Mouse (Mus musculus): Measurements from ENCODE around the gene Dph5. TPM values are rescaled to one million over a fixed set of nuclear protein-coding genes. Genes with fewer than 3 reads are reported as not detected.

The Dph5 gene
- polyA plus RNA-seq, 1 experiment = 0.12 TPM

GRCm38 (mm10) chr3:115924401-115925190, 37.0 kb downstream of the Dph5 start:
- H3K9me3 ChIP-seq (ENCODE audit: control insufficient read depth, low read length) = no peaks in the 10 kb centered on the region
- no peaks in the 10 kb centered on the region for H3K27me3 ChIP-seq (ENCODE audit: control insufficient read depth)
- no peak overlapping the region for H3K4me3 ChIP-seq (replicated peaks)
- no peaks in the 10 kb centered on the region for H3K4me1 ChIP-seq (ENCODE audit: control insufficient read depth)
- TF ChIP-seq TAL1 (IDR thresholded peaks at IDR 0.05; ENCODE audit: low read length) = no peak
- no peak for TF ChIP-seq GATA1 (IDR thresholded peaks at IDR 0.05; ENCODE audit: low read length)
- H3K36me3 ChIP-seq (ENCODE audit: control insufficient read depth) = peaks cover 49% of the 10 kb centered on the region

GRCm38 (mm10) chr3:115926531-115926930, 38.9 kb downstream of the Dph5 start:
- Histone ChIP-seq H3K36me3 (ENCODE audit: control insufficient read depth) (peaks cover 59% of the 10 kb centered on the region), H3K9me3 (ENCODE audit: control insufficient read depth, low read length) (no peaks in the 10 kb centered on the region), H3K4me1 (ENCODE audit: control insufficient read depth) (no peaks in the 10 kb centered on the region), H3K4me3 (replicated peaks) (no peak overlapping the region), H3K27me3 (ENCODE audit: control insufficient read depth) (no peaks in the 10 kb centered on the region)
- TF ChIP-seq GATA1 (IDR thresholded peaks at IDR 0.05; ENCODE audit: low read length) = no peak
- TF ChIP-seq TAL1 (IDR thresholded peaks at IDR 0.05; ENCODE audit: low read length) = no peak

- Histone ChIP-seq H3K9me3 (ENCODE audit: control insufficient read depth, low read length) (no peaks in the 10 kb centered on the region), H3K36me3 (ENCODE audit: control insufficient read depth) (peaks cover 38% of the 10 kb centered on the region), H3K4me3 (replicated peaks) (no peak overlapping the region), H3K4me1 (ENCODE audit: control insufficient read depth) (no peaks in the 10 kb centered on the region), H3K27me3 (ENCODE audit: control insufficient read depth) (no peaks in the 10 kb centered on the region)
- TF ChIP-seq GATA1 (IDR thresholded peaks at IDR 0.05; ENCODE audit: low read length) (no peak), TAL1 (IDR thresholded peaks at IDR 0.05; ENCODE audit: low read length) (no peak)
Observed at GRCm38 (mm10) chr3:115931701-115932100, 44.1 kb downstream of the Dph5 start.

- TF ChIP-seq TAL1 (IDR thresholded peaks at IDR 0.05; ENCODE audit: low read length) = no peak
- TF ChIP-seq GATA1 (IDR thresholded peaks at IDR 0.05; ENCODE audit: low read length) = no peak
- H3K4me3 ChIP-seq (replicated peaks) = no peak overlapping the region
- no peaks in the 10 kb centered on the region for H3K9me3 ChIP-seq (ENCODE audit: control insufficient read depth, low read length)
- H3K36me3 ChIP-seq (ENCODE audit: control insufficient read depth) = peaks cover 27% of the 10 kb centered on the region
- no peaks in the 10 kb centered on the region for H3K27me3 ChIP-seq (ENCODE audit: control insufficient read depth)
- no peaks in the 10 kb centered on the region for H3K4me1 ChIP-seq (ENCODE audit: control insufficient read depth)
Observed at GRCm38 (mm10) chr3:115933293-115934186, 45.9 kb downstream of the Dph5 start.

GRCm38 (mm10) chr3:115936734-115937599, 49.3 kb downstream of the Dph5 start:
- Histone ChIP-seq H3K27me3 (ENCODE audit: control insufficient read depth) (no peaks in the 10 kb centered on the region), H3K9me3 (ENCODE audit: control insufficient read depth, low read length) (no peaks in the 10 kb centered on the region), H3K4me3 (replicated peaks) (no peak overlapping the region), H3K4me1 (ENCODE audit: control insufficient read depth) (no peaks in the 10 kb centered on the region), H3K36me3 (ENCODE audit: control insufficient read depth) (peaks cover 23% of the 10 kb centered on the region)
- no peak for TF ChIP-seq TAL1 (IDR thresholded peaks at IDR 0.05; ENCODE audit: low read length)
- no peak for TF ChIP-seq GATA1 (IDR thresholded peaks at IDR 0.05; ENCODE audit: low read length)

GRCm38 (mm10) chr3:115937807-115938206, 50.2 kb downstream of the Dph5 start:
- no peak for TF ChIP-seq GATA1 (IDR thresholded peaks at IDR 0.05; ENCODE audit: low read length)
- TF ChIP-seq TAL1 (IDR thresholded peaks at IDR 0.05; ENCODE audit: low read length) = no peak
- Histone ChIP-seq H3K4me1 (ENCODE audit: control insufficient read depth) (no peaks in the 10 kb centered on the region), H3K36me3 (ENCODE audit: control insufficient read depth) (peaks cover 22% of the 10 kb centered on the region), H3K27me3 (ENCODE audit: control insufficient read depth) (no peaks in the 10 kb centered on the region), H3K4me3 (replicated peaks) (no peak overlapping the region), H3K9me3 (ENCODE audit: control insufficient read depth, low read length) (no peaks in the 10 kb centered on the region)

GRCm38 (mm10) chr3:115940510-115940909, 52.9 kb downstream of the Dph5 start:
- no peak overlapping the region for H3K4me3 ChIP-seq (replicated peaks)
- H3K36me3 ChIP-seq (ENCODE audit: control insufficient read depth) = peaks cover 23% of the 10 kb centered on the region

GRCm38 (mm10) chr3:115941464-115941863, 53.8 kb downstream of the Dph5 start:
- TF ChIP-seq TAL1 (IDR thresholded peaks at IDR 0.05; ENCODE audit: low read length) (no peak), GATA1 (IDR thresholded peaks at IDR 0.05; ENCODE audit: low read length) (no peak)
- peaks cover 4% of the 10 kb centered on the region for H3K4me1 ChIP-seq (ENCODE audit: control insufficient read depth)
- no peak overlapping the region for H3K4me3 ChIP-seq (replicated peaks)
- H3K36me3 ChIP-seq (ENCODE audit: control insufficient read depth) = peaks cover 26% of the 10 kb centered on the region
- no peaks in the 10 kb centered on the region for H3K9me3 ChIP-seq (ENCODE audit: control insufficient read depth, low read length)
- H3K27me3 ChIP-seq (ENCODE audit: control insufficient read depth) = no peaks in the 10 kb centered on the region

More at GRCm38 (mm10) chr3:115940510-115940909, 52.9 kb downstream of the Dph5 start:
- Histone ChIP-seq H3K9me3 (ENCODE audit: control insufficient read depth, low read length) (no peaks in the 10 kb centered on the region), H3K27me3 (ENCODE audit: control insufficient read depth) (no peaks in the 10 kb centered on the region), H3K4me1 (ENCODE audit: control insufficient read depth) (no peaks in the 10 kb centered on the region)
- TF ChIP-seq GATA1 (IDR thresholded peaks at IDR 0.05; ENCODE audit: low read length) (no peak), TAL1 (IDR thresholded peaks at IDR 0.05; ENCODE audit: low read length) (no peak)

All from erythroblast, embryonic 14.5 days (primary cell).